Mouse (Mus musculus) yolk sac, embryonic 10.5 days (tissue): ENCODE results near the gene Slc27a5.

Experiments used
- DNase-seq: peaks from one replicate; pipeline ENCODE4 v3.0.0-alpha.2; 2017; ENCODE audit warnings: low spot score

The Slc27a5 gene

DNA sequence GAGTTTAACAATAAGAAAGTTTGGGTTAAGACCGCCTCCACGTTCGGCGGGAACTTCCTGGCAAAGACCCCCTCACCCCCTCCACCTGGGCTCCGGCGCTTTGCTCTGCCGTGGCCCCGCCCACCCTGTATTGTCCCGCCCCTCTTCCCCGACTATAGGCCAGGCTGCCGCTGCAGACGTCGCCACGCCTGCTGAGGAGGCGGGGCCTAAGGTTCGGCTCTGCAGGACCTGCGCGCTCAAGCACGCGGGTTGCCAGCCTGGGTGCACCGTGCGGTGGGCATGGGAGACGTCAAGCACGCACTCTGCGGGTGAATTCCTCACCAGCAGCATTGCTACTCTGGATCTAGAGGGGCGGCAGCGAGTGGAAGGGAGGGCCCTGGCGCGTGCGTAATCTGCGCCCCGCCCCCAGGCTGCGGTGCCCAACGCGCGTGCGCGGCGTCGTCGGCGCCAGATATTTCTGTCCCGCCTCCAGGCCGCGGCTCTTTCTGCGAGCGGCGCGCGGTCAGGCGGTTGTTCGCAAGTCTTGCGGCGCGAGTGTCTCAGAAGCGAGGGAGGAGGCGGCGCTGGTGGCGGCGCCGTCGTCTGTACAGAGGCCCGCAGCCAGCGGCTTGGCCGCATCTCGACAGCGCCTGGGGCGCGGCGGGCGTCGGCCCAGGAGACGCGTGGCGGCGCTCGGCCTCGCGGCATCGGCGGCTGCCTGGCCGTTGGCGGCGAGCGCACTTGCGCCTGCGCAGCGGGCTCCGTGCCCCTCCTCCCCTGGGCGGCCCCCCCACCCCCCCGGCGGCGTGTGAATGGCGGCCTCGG is 26.1 kb upstream of the Slc27a5 start:
- DNase-seq = peak; percentile 96

- peak; percentile 86 for DNase-seq
Observed at GRCm38 (mm10) chr7:13022773-13023535, 25.0 kb upstream of the Slc27a5 start.

DNA sequence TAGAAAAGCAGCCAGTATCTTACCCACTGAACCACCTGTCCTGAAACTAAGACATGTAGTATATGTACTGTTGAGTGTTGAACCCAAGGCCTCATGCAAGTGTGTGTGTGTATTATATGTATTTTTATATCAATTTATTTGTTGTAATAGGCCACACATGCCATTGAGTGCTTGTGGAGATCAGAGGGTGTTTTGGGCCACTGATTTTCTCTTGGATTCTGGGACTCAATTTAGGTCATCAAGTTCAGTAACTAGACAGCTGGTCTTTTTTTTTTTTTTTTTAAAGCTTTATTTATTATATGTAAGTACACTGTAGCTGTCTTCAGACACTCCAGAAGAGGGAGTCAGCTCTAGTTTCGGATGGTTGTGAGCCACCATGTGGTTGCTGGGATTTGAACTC is 17.2 kb upstream of the Slc27a5 start:
- DNase-seq = no peak

GRCm38 (mm10) chr7:13014275-13014839 is 16.4 kb upstream of the Slc27a5 start:
- DNase-seq = no peak

DNA sequence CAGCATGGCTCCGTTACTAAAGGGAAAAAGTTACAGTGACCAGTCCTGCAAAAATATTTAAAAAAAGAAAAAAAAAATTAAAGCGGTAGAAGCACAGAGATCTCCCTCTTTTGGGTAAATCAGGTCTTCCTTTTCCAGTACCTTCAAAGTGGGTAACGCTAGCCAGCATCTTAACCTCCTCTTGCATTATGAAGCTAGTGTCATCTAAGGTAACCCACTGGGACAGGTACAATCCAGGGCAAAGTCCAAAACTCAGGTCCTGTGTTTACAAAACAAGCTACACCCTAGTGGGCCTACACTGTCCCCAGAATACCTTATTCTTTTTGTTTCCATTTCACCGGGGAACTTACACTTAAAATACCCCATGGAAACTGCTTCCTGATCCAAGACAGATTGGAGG is 15.7 kb upstream of the Slc27a5 start:
- no peak for DNase-seq

- peak; percentile 31 for DNase-seq
Observed at GRCm38 (mm10) chr7:13010005-13010908, 12.3 kb upstream of the Slc27a5 start, which contains the start of gene Zbtb45. Gene Zbtb45 (minus strand): TSS chr7:13010034.

- peak; percentile 96 for DNase-seq
Observed at GRCm38 (mm10) chr7:13009143-13010004, 11.4 kb upstream of the Slc27a5 start.

- no peak for DNase-seq
Observed at GRCm38 (mm10) chr7:13007341-13008092, 9.5 kb upstream of the Slc27a5 start.

GRCm38 (mm10) chr7:13006531-13006930 is 8.5 kb upstream of the Slc27a5 start:
- no peak for DNase-seq

DNA sequence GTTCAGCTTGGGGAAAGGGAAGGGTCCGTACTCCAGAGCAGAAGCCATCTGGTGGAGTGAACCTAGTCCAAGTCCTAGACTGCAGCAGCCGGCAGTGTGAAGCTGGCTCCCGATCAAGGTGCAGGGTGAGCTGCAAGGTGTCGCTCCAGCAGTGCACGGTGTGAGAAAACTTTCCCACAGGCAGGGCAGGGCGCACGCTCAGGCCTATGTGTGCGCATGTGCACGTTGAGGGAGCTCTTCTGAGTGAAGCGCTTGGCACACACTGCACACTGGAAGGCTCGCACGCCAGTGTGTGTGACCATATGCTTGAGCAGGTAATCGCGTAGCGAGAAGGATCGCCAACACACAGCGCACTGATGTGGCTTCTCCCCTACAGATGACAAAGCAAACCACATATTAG is 8.0 kb upstream of the Slc27a5 start:
- no peak for DNase-seq

DNA sequence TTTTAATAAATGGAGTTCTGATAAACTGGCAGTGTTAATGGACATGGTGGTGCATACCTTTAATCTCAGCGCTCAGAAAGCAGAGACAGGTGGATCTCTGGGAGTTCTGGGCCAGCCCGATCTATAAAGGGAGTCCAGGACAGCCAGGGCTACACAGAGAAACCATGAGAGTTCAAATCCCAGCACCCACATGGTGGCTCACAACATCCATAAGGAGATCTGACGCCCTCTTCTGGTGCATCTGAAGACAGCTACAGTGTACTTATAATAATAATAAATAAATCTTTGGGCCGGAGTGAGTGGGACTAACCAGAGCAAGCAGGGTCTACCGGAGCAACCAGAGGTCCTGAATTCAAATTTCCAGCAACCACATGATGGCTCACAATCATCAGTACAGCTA is 5.4 kb upstream of the Slc27a5 start:
- no peak for DNase-seq

DNA sequence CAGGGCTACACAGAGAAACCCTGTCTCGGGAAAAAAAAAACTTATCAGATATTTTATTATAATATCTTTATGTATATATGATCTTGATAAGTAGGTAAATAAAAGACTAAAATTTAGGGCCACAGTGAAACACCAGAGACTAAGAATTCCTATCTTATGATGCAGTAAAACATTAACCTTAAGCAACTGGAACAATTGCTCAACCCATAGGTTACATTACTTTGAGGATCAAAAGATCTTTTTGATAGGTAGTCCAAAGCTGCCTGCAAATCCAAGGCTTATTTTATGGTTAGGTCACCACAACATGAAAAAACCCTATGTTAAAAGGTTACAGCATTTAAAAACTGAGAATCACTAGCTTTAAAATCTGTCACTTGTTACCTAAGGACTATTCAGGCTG is 3.6 kb upstream of the Slc27a5 start:
- no peak for DNase-seq

- no peak for DNase-seq
Observed at GRCm38 (mm10) chr7:12998851-12999250, 859 bp upstream of the Slc27a5 start, which contains the start of gene Trim28. Gene Trim28 (plus strand): TSS chr7:12999114.

- DNase-seq = no peak
Observed at GRCm38 (mm10) chr7:12997230-12997629, 762 bp downstream of the Slc27a5 start.

DNA sequence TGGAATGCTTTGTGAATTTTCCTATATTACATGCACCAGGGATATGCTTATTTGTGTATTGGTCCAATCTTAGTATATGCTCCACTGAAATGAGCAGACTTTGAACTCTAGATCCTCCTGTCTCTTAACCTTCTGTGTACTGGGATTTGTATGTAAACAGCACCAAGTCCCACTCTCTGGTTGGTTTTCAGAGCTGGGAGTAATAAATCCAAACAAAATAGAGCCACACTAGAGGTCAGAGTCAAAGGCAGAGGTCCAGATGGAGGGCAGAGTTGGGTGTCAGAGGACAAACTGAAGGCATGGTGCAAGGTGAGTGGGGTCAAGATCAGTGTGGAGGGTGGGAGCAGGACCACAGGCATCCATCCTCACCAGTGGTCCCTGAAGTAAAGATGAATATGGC is 2.1 kb downstream of the Slc27a5 start:
- no peak for DNase-seq

- DNase-seq = no peak
Observed at GRCm38 (mm10) chr7:12993148-12993547, 4.8 kb downstream of the Slc27a5 start.

- no peak for DNase-seq
Observed at GRCm38 (mm10) chr7:12992222-12992621, 5.8 kb downstream of the Slc27a5 start.

DNA sequence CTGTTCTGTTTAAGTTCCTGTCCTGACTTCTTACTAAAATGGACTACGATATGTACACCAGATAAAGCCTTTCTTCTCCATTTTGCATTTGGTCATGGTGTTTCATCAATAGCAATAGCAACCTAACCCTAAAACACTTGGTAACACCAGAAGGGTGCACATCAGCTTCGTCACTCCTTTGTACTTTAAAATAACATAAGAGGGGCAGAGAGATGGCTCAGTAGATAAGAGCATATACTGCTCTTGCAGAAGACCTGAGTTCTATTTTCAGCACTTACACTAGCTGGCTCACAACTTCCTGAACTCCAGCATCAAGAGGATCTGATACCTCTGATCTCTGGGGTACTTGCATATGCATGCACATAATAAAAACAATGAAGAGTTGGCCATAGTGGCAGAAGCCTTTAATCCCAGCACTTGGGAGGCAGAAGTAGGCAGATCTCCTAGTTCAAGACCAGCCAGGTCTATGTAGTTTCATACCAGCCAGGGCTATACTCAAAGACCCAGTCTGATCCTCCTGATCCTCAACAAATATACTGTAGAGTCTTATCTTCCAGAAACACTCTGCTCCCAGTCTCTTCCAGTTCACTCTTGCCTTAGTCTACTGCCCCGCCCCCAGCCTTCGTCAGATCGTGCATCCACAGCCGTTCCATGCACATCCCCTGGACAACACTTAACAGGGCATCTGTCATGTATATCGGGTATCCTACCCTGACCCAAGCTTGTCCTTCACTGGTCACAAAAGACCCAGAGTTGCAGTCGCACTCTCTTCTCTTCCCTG is 10.4 kb downstream of the Slc27a5 start:
- no peak for DNase-seq

GRCm38 (mm10) chr7:12986906-12987305 is 11.1 kb downstream of the Slc27a5 start:
- no peak for DNase-seq
